Mouse (Mus musculus) testis, adult 2 months (tissue): ENCODE measurements around the gene Fcgr1.

ENCODE experiments used
- CTCF ChIP-seq: fragments of 200-500 bp; IDR thresholded peaks from 2 replicates; pipeline ENCODE4 v1.5.1; 2012; ENCODE audit warnings: low read depth, mild to moderate bottlenecking, inconsistent platforms, low read length, moderate library complexity; ENCODE audit not compliant: control insufficient read depth, insufficient read depth, insufficient replicate concordance
- POLR2A ChIP-seq: fragments of 200-500 bp; IDR thresholded peaks from 2 replicates; pipeline ENCODE4 v1.6.1; 2012; ENCODE audit warnings: low read depth, mild to moderate bottlenecking, inconsistent platforms, low read length, moderate library complexity; ENCODE audit not compliant: control insufficient read depth

GRCm38 (mm10) chr3:96336636-96337035 is 42.9 kb upstream of the Fcgr1 start:
- TF ChIP-seq POLR2A (no peak), CTCF (no peak)
